Mouse (Mus musculus): ENCODE results near the gene Pdcd1lg2.

Pdcd1lg2 gene

GRCm38 (mm10) chr19:29410619-29411018 lies at the start of gene Pdcd1lg2:
Gene Pdcd1lg2 (plus strand): TSS chr19:29410919.
- no peak for DNase-seq (ENCODE audit: low read depth, low spot score)

GRCm38 (mm10) chr19:29361468-29362130 lies 49.1 kb upstream of the Pdcd1lg2 start:
- DNase-seq (ENCODE audit: low read depth, low spot score) = peak; percentile 93

DNA sequence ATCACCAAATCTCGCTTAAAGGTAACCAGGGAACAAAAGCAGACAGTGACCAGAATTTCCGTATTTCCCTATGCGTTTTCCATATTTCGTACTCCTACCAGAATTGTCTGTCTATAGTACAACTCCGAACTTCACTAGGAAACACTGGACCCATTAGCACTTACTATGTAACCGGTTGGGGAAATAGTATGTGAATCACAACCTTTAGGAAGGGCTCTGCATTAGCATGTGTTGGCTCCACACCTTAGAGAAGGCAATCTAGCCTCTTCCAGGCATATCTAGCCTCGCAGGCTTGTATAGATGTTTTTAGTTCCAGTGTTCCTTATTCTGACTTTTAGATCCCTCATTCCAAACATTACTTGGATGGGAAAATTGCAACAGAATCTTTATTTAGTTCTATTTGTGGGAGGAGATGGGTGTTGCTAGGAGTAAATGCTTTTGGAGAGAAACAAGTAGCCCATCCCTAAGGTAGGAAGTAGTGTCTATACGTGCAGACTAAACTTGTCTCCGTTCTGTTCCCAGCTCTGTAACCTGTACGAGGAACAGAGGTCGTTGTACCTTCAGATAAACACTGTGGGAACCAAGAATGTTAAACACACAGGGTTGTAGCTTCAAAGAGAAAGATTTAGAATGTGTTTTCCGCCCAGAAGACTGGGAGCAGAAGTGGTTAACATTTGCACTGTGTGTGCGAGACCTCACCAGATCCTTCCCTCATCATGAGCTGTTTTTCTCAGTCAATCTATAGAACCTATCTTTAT lies 48.4 kb upstream of the Pdcd1lg2 start:
- DNase-seq (ENCODE audit: low read depth, low spot score) = no peak

DNA sequence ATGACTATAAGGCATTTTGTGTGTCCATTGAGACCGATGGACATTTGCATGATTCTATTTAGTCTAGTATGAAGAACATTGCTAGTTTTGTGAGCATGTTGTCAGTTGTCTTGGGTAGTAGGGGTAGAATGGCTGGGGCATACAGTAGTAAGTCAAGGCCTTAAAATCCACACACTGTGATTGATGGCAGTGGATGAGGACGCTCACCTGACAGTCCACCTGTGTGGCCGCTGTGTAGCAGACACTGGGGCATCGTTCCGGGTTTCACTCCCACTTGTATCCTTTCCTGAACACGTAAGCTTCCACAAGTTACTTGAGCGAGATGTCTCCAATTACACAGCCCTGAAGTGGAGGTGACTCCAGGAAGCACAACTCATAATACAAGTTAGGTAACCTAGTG lies 47.2 kb upstream of the Pdcd1lg2 start:
- no peak for DNase-seq (ENCODE audit: low read depth, low spot score)

DNA sequence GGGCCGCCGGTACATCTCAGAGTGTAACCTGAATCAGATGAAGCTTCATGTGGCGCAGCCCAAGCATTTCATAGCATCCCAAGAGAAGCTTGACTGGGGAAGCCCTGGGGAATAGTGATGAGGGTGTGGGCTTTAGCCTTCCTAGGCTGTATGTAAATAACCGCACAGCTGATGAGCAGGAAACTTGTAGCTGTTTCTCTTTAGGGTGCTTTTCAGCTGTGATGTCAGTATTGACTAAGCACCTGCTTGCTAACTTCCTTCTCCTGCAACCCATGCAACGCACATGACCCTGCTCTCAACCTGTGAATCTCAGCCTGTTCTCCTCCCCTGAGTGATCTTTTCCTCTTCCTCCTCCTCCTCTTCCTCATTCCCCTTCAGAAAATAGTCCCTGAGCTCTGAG lies 46.6 kb upstream of the Pdcd1lg2 start:
- DNase-seq (ENCODE audit: low read depth, low spot score) = no peak

- DNase-seq (ENCODE audit: low read depth, low spot score) = peak; percentile 72
Measured at GRCm38 (mm10) chr19:29365105-29365504, 45.6 kb upstream of the Pdcd1lg2 start.

- no peak for DNase-seq (ENCODE audit: low read depth, low spot score)
Measured at GRCm38 (mm10) chr19:29366226-29366968, 44.3 kb upstream of the Pdcd1lg2 start.

- peak; percentile 70 for DNase-seq (ENCODE audit: low read depth, low spot score)
Measured at GRCm38 (mm10) chr19:29366969-29367622, 43.6 kb upstream of the Pdcd1lg2 start, which contains the start of the genes Plgrkt and Cd274. Gene Plgrkt (minus strand): TSS chr19:29367390. Gene Cd274 (plus strand): TSS chr19:29367455.

DNA sequence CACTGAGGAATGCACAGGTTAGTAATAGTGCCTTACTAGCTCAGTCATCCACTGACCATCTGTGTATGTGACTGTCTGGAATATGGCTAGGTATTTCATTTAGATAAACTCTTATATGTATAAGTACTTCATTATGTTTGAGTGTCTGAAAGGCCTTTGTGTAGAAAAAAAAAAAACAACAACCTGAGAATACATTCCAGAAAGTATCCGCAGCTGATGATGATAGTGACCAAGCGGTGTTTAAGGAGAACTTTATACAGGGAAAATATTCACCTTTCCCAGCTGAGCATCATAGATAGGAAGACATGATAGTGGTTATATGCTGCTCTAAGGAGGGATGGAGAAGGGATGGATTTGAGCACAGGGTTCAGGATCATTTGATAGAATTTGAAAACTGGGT lies 42.7 kb upstream of the Pdcd1lg2 start:
- DNase-seq (ENCODE audit: low read depth, low spot score) = no peak

- no peak for DNase-seq (ENCODE audit: low read depth, low spot score)
Measured at GRCm38 (mm10) chr19:29368671-29369309, 41.9 kb upstream of the Pdcd1lg2 start.

DNA sequence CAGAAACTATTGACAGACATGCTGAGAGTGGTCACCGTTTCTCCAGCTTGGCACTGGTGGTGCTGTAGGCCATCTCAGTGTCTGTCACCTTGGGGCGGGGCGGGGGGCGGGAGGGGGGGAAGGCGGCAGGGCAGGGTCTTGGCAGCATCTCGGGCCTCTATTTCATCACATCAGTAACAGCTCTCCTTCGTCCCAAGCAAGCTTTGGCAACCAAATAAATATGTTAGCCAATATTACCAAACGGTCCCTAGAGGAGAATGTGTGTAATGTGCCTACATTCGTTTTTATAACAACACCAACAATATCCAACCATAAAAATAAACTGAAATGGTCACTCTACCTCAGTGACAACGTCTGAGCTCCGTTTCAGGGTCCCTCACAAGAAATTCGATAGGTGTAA lies 40.6 kb upstream of the Pdcd1lg2 start:
- no peak for DNase-seq (ENCODE audit: low read depth, low spot score)

DNA sequence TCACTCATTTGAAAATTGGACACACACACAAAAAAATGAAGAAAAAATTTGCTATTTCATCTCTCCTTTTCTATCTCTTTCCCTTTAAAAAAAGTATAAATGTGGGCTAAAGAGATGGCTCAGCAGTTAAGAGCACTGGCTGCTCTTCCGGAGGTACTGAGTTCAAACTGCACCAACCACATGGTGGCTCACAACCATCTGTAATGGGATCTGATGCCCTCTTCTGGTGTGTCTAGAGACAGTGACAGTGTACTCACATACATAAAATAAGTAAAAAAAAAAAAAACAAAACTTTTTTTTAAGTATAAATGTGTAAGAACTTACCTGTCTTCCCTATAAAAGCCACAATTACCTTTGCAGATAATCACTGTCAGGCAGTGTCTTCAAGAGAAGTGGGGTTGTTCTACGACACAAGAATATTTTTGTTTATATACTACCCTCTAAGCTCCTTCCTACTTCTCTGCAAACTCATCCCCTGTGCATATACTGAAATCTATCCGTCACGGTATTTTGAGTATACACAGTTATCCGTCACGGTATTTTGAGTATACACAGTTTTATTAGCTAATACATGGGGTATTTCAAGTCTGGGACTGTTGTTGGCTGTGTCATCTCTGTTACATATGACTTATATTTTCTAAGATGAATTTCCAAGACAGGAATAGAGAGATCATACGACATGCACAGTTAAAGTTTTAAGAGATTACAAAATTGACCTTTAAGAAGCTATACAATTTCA lies 40.0 kb upstream of the Pdcd1lg2 start:
- no peak for DNase-seq (ENCODE audit: low read depth, low spot score)

DNA sequence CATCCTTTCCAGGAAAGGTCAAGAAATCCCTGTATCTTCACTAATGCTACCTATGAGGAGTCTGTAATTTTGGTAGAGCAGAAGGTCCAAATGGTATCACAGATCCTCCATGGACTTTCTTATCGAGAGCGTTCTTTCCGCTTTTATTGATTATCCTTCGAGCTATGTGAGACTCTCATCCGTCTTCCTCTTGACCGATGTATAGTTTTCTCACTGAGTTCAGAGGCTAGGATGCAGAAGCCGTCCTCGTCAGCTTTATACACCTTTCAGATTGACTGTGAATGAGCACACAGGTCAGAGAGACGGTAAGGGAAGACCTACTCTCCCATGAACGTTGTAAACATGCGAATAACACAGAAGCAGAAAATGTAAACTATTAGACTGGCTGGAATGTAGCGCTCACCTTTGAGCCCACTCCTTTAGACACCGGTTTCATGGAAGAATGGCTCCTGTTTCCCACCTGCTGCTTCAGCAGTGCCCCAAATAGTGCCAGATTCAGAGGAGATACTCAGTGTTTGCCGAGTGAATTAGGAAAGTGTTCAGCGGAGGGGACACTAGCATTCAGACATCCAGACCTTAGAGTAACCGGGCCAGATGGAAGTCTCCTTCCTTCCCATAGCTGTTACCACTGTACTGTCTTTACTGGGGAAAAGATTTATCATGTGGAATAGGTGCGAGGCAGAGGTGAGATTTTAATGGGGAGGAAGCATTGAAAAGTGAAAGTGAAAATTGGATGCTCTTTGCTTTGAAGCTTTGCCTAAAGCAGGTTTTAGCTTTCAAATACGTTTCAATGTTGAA lies 39.2 kb upstream of the Pdcd1lg2 start:
- no peak for DNase-seq (ENCODE audit: low read depth, low spot score)

GRCm38 (mm10) chr19:29372138-29372537 lies 38.6 kb upstream of the Pdcd1lg2 start:
- no peak for DNase-seq (ENCODE audit: low read depth, low spot score)

DNA sequence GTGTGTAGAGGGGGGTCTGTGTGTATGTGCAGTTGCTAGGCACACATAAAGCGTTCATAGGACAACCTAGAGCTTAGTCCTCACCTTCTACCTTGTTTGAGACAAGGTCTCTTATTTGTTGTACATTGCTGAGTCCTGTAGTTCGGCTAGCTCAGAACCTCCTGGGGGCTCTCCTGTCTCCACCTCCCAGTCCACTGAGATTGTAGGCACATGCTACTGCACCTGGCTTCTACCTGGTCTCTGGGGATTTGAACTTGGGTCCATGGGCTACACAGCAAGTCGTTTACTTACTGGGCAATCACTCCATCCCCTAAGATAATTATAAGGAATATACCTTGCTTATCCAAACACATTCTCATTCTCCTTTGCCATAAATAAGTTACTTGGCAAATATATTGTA lies 38.1 kb upstream of the Pdcd1lg2 start:
- DNase-seq (ENCODE audit: low read depth, low spot score) = no peak

DNA sequence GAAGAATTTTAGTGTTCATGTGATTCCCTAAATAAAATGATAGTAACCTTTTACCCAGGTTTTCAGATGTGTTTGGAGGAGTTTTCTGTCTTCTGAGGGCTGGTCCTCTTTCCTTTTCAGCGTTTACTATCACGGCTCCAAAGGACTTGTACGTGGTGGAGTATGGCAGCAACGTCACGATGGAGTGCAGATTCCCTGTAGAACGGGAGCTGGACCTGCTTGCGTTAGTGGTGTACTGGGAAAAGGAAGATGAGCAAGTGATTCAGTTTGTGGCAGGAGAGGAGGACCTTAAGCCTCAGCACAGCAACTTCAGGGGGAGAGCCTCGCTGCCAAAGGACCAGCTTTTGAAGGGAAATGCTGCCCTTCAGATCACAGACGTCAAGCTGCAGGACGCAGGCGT lies 37.3 kb upstream of the Pdcd1lg2 start:
- DNase-seq (ENCODE audit: low read depth, low spot score) = no peak

GRCm38 (mm10) chr19:29374947-29375346 lies 35.8 kb upstream of the Pdcd1lg2 start:
- no peak for DNase-seq (ENCODE audit: low read depth, low spot score)

GRCm38 (mm10) chr19:29376382-29376781 lies 34.3 kb upstream of the Pdcd1lg2 start:
- no peak for DNase-seq (ENCODE audit: low read depth, low spot score)

GRCm38 (mm10) chr19:29379839-29380603 lies 30.7 kb upstream of the Pdcd1lg2 start:
- no peak for DNase-seq (ENCODE audit: low read depth, low spot score)

All from ZHBTc4 (cell line).